Mouse (Mus musculus) CH12.LX (cell line): Measurements from ENCODE around the gene Tmem186.

Source experiments
- CHD2 ChIP-seq: IDR thresholded peaks from 2 replicates; pipeline ENCODE4 v1.6.1; 2011; ENCODE audit warnings: low read length, improper control_type of control experiment
- CTCF ChIP-seq, 2 experiments: IDR thresholded peaks in 1 of 2; conservative IDR thresholded peaks in 1 of 2; 2 replicates each; pipeline ENCODE4 v1.5.1; 2011 to 2012; ENCODE audit warnings: low read depth in 2 of 2, low read length in 2 of 2, improper control_type of control experiment in 1 of 2, inconsistent platforms in 1 of 2, mild to moderate bottlenecking in 1 of 2, moderate library complexity in 1 of 2
- E2F4 ChIP-seq: IDR thresholded peaks from 2 replicates; pipeline ENCODE4 v1.6.1; 2011; ENCODE audit warnings: low read depth, low read length, improper control_type of control experiment; ENCODE audit not compliant: insufficient replicate concordance
- EP300 ChIP-seq: IDR thresholded peaks from 2 replicates; pipeline ENCODE4 v1.6.1; 2011; ENCODE audit warnings: low read length, improper control_type of control experiment
- POLR2A ChIP-seq: IDR thresholded peaks from 2 replicates; pipeline ENCODE4 v1.6.1; 2011; ENCODE audit warnings: low read depth, mild to moderate bottlenecking, improper control_type of control experiment, low read length
- RAD21 ChIP-seq: IDR thresholded peaks from 2 replicates; pipeline ENCODE4 v1.6.1; 2011; ENCODE audit warnings: low read depth, mild to moderate bottlenecking, low read length, improper control_type of control experiment, moderate library complexity

- no peak for TF ChIP-seq EP300
- no peak for TF ChIP-seq E2F4
- TF ChIP-seq POLR2A: no peak
- TF ChIP-seq CHD2: no peak
- no peak for TF ChIP-seq RAD21
- TF ChIP-seq CTCF (conservative IDR thresholded peaks at IDR 0.05 in 1 of 2, IDR thresholded peaks at IDR 0.05 in 1 of 2; ENCODE audit: low read depth in 2 of 2, low read length in 2 of 2): no peak
Measured at GRCm38 (mm10) chr16:8670041-8671035, 32.8 kb upstream of the Tmem186 start.
